Mouse (Mus musculus) heart, postnatal 25 days (tissue): ENCODE results near the gene Pdlim7. TPM values are rescaled to one million over a fixed set of nuclear protein-coding genes. Genes with fewer than 3 reads are reported as not detected.

Experiments used
- DNase-seq: peaks from one replicate; pipeline ENCODE4 v3.0.0; 2022; ENCODE audit warnings: low spot score
- intact Hi-C: fragments of 180-260 bp; cut with DNase I; formaldehyde crosslinking; loops from one replicate; pipeline ENCODE4 v1.15.1; 2025
- microRNA-seq: library from miRNA; unstranded; fragments of <30 nt; microRNA quantifications from one replicate; pipeline ENCODE4 v1.2.0, GENCODE M21; 2022
- total RNA-seq, 2 experiments: library from RNA; stranded (reverse); gene quantifications; 2 replicates each; pipeline ENCODE4 v1.2.3; 2021

Pdlim7 gene
- total RNA-seq, 2 experiments from 2014 or later, result 65.2 to 67.7 TPM

- intact Hi-C loops, result loop anchor here (2.0 kb wide), 1 partner anchor 24 kb away; no protein-coding TSS in a partner anchor
- DNase-seq, result no peak
Measured at GRCm38 (mm10) chr13:55446483-55447105, 66.9 kb downstream of the Pdlim7 start.

Small RNAs within 50 kb of the gene (microRNA-seq; reads per million reads assigned to microRNA genes)
- gene Mir6943, result 1.7 reads per million
- 3.3 reads per million, percentile 5 among the genes with 10 or more reads in this experiment for gene Mir6944
- gene Mir6945, result 1.7 reads per million

Other genes with a start within 250 kb of the Pdlim7 start
- gene Prelid1, start 193.2 kb downstream of the Pdlim7 start, total RNA-seq, result 10 to 100 TPM; 49.8 to 52.9 TPM
- 10 to 100 TPM; 36.6 to 37.0 TPM for gene Rab24, start 191.7 kb downstream of the Pdlim7 start, total RNA-seq
- under 1 TPM; 0.36 to 0.65 TPM for gene Mxd3, start 183.9 kb downstream of the Pdlim7 start, total RNA-seq
- 10 to 100 TPM; 49.1 to 49.8 TPM for gene Lman2, start 150.9 kb downstream of the Pdlim7 start, total RNA-seq
- gene Rgs14, start 143.9 kb downstream of the Pdlim7 start, total RNA-seq, result under 1 TPM; 0.50 to 0.57 TPM
- gene Slc34a1, start 115.5 kb downstream of the Pdlim7 start, total RNA-seq, result not detected
- gene Pfn3, start 98.4 kb downstream of the Pdlim7 start, total RNA-seq, result not detected
- gene F12, start 86.9 kb downstream of the Pdlim7 start, total RNA-seq, result not detected
- gene Grk6, start 68.6 kb downstream of the Pdlim7 start, total RNA-seq, result 10 to 100 TPM; 17.5 to 18.6 TPM
- 1 to 10 TPM in 1 of 2 experiments, under 1 TPM in 1; 0.56 to 1.2 TPM for gene Prr7, start 49.4 kb downstream of the Pdlim7 start, total RNA-seq
- gene Dbn1, start 25.6 kb downstream of the Pdlim7 start, total RNA-seq, result 10 to 100 TPM; 10.6 to 10.8 TPM
- gene Dok3, start 15.6 kb upstream of the Pdlim7 start, total RNA-seq, result 1 to 10 TPM; 2.2 to 2.3 TPM
- 10 to 100 TPM; 13.1 to 13.2 TPM for gene Ddx41, start 23.0 kb upstream of the Pdlim7 start, total RNA-seq
- gene Fam193b, start 57.4 kb upstream of the Pdlim7 start, total RNA-seq, result 10 to 100 TPM; 18.3 to 19.0 TPM
- gene Tmed9, start 60.1 kb upstream of the Pdlim7 start, total RNA-seq, result 10 to 100 TPM; 86.3 to 94.2 TPM
- 10 to 100 TPM in 1 of 2 experiments, 1 to 10 TPM in 1; 9.6 to 10.4 TPM for gene B4galt7, start 86.2 kb upstream of the Pdlim7 start, total RNA-seq
- gene Caml, start 109.3 kb upstream of the Pdlim7 start, total RNA-seq, result 10 to 100 TPM; 11.5 to 12.1 TPM
- 10 to 100 TPM; 18.9 to 23.5 TPM for gene Ddx46, start 121.4 kb upstream of the Pdlim7 start, total RNA-seq
- 10 to 100 TPM; 41.1 to 44.9 TPM for gene B230219D22Rik, start 179.4 kb upstream of the Pdlim7 start, total RNA-seq
- 10 to 100 TPM; 38.0 to 38.2 TPM for gene Txndc15, start 201.0 kb upstream of the Pdlim7 start, total RNA-seq
- gene Pcbd2, start 213.7 kb upstream of the Pdlim7 start, total RNA-seq, result 10 to 100 TPM; 38.2 to 42.5 TPM